Mouse (Mus musculus) layer of hippocampus, adult 11-12 months (tissue): ENCODE results near the gene Sept9.

Experiments
- DNase-seq: peaks from one replicate; pipeline ENCODE4 v3.0.0; 2022; ENCODE audit warnings: low spot score

The Sept9 gene

GRCm38 (mm10) chr11:117407651-117408441, 208.4 kb downstream of the Sept9 start:
- peak; percentile 85 for DNase-seq

- no peak for DNase-seq
Observed at GRCm38 (mm10) chr11:117408442-117409031, 209.1 kb downstream of the Sept9 start.

- DNase-seq, result no peak
Observed at GRCm38 (mm10) chr11:117409331-117409730, 209.9 kb downstream of the Sept9 start.

GRCm38 (mm10) chr11:117410059-117410458, 210.6 kb downstream of the Sept9 start:
- peak; percentile 27 for DNase-seq

- DNase-seq, result no peak
Observed at GRCm38 (mm10) chr11:117411663-117412062, 212.2 kb downstream of the Sept9 start.
